Mouse (Mus musculus) liver, adult 2 months (tissue): ENCODE measurements around the gene 2210011C24Rik.

ENCODE experiments used
- CTCF ChIP-seq: fragments of 200-500 bp; IDR thresholded peaks from 2 replicates; pipeline ENCODE4 v1.5.1; 2011; ENCODE audit warnings: low read depth, low read length, control low read depth
- POLR2A ChIP-seq: fragments of 200-500 bp; IDR thresholded peaks from 2 replicates; pipeline ENCODE4 v1.6.1; 2011; ENCODE audit warnings: low read length, control low read depth; ENCODE audit not compliant: insufficient read depth; ENCODE audit errors: extremely low read depth

DNA sequence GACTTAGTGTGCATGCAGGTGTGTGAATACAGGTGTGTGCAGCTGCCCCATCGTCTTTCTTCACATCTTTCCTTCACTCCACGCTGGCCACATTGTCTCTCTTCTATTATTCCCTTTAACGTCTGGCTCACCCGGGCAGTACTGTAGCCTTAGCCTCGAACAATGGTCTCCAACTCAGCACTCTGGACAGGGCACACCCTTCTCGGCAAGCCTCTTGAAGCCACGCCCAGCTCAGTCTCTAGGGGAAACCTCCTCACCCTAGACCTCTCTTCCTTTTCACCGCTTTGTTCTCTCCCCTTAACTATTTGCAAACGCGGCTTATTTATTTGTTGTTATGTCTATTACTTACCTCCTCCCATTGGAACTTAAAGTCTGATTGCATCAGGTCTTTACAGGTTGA lies 15.5 kb upstream of the 2210011C24Rik start:
- TF ChIP-seq CTCF (no peak), POLR2A (no peak)
